Mouse (Mus musculus) adrenal gland, postnatal 36 days (tissue): ENCODE results near the gene Spag9. TPM values are rescaled to one million over a fixed set of nuclear protein-coding genes. Genes with fewer than 3 reads are reported as not detected.
A peak's percentile ranks its signal among the peaks of the same experiment; 100 is the strongest.

Source experiments
- DNase-seq, 2 experiments: peaks; one replicate each; pipeline ENCODE4 v3.0.0; 2021; ENCODE audit warnings: mixed read lengths in 1 of 2
- total RNA-seq, 2 experiments: library from RNA; stranded (reverse); gene quantifications; 2 replicates each; pipeline ENCODE4 v1.2.3; 2021

Spag9 gene
- total RNA-seq, 2 experiments from 2014 or later: 108 to 117 TPM

- DNase-seq: no peak
Measured at GRCm38 (mm10) chr11:94047288-94047687, 51.4 kb downstream of the Spag9 start.

DNA sequence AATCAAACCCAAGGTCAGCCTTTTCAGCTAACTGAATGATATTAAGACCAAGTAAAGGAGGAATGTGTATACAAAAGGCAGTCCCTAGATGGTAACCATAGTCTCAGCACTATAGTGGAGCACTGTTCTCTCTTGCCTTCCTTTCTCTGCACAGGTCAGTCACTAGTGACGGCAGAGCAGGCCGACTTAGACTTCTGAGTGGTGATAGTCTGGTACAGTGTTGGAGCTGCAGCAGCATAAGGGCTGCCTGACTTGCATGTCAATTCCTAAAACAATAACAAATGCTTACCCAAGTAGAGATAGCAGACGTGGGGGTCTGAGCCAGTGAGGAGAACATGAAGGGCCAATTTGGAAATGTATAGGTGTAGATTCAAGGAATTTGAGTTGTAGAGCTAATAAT lies 58.3 kb downstream of the Spag9 start:
- no peak for DNase-seq

GRCm38 (mm10) chr11:94054901-94055300 lies 59.0 kb downstream of the Spag9 start:
- no peak for DNase-seq

DNA sequence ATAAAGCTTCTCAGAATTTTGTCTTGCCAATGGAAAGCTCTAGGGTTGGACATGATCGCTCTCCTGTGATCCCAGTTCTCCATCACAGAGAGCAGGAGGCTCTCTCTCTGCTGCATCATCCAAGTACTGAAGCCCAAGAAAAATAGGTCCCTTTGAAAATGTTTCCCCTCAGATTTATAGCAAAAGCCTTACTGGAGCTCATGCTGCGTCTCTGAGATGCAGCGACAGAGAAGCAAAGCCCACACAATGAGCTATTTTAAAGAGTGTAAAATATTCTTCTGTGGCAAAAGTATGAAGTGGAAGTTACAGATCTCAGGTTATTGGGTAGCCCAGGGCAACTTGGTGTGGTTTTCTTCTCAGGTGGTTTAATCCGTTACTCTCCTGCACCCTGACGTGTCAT lies 68.0 kb downstream of the Spag9 start:
- no peak for DNase-seq

DNA sequence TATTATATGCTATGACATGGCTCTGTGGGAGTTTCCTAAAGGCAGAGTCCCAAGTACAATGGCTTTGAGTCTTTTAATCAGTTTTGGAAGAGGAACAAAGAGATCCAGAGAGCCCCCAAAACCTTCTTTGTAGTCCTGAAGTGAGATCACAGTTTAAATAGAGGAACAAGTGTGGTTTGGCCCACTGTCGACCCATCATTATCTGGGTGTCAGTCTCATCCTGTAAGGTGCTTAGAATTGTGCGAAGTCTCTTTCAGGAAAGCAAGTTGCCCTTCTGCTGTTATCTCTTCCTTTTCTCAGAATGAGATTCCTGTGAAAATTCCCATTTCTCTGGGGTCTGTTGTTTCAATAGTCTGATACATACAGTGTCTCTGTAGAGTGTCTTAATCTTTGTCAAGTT lies 74.6 kb downstream of the Spag9 start:
- DNase-seq: no peak

DNA sequence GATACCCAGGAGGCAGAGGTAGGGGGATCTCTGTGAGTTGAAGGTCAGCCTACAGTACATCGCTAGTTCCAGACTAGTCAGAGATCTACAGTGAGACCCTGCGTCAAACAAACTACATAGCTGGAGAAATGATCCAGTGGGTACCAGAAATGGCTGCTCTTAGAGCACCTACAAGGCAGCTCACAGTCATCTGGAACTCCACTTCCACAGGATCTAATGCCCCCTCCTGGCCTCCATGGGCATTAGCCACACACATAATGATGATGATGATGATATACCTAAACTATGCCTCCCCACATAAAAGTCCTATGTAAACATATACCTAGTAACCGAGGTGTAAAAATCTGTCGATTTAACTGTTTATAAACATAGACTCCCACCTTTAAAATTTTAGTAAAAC lies 77.4 kb downstream of the Spag9 start:
- DNase-seq: peak in 1 of 2 experiments; percentile 25

- DNase-seq: peak in 1 of 2 experiments; percentile 21
Measured at GRCm38 (mm10) chr11:94086966-94087365, 91.1 kb downstream of the Spag9 start.

DNA sequence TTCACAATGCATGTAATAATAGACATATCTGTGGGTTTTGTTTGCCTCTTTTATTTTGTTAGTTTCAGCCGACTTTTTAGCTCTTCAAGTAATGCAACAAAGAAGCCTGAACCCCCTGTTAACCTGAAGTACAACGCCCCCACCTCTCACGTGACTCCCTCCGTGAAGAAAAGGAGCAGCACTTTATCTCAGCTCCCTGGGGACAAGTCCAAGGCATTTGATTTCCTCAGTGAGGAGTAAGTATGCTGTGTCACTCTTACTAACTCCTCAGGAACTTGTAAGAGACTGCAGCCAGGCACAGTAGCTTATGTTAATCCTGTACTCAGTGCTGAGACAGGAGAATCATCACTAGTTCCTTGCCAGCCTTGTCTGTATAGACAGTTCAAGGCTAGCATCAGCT lies 94.6 kb downstream of the Spag9 start:
- DNase-seq: no peak

GRCm38 (mm10) chr11:94097489-94097888 lies 101.6 kb downstream of the Spag9 start:
- no peak for DNase-seq

GRCm38 (mm10) chr11:94098840-94099239 lies 102.9 kb downstream of the Spag9 start:
- DNase-seq: no peak

DNA sequence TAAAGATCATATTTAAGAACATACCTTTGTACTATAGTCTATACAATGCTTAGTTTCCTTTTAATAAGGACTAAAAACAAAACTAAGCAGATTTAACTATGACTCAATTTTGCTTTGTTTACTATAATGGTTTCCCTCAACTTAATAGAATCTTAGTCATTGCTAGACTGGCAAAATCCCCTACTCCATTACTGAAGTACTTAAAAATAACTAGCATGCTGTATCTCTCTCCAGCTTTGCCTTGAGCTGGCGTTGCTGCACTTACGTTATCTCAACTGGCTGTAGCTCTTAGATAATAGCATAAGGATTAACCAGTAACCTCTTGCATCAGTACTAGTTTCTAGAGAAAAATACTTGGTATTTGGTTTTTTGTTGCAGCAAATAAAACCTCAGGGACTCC lies 117.9 kb downstream of the Spag9 start:
- no peak for DNase-seq

DNA sequence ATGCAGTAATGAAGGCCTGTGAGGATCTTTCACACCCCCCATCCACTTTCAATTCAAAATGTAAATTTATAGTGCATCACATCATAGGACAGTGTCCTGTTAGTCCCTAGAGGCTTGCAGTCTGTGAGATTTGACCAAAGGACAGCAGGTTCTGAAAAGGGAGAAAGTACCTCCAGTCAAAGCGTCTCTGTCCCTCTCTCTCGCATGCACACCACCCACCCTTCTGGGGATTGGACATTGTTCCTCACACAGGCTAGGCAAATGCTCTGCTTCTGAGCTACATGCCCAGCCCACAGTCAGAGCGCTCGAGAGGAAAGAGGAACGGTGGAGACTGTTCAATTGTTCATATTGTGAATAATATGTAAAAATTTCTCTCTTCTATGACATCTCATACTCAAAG lies 119.5 kb downstream of the Spag9 start:
- DNase-seq: no peak

DNA sequence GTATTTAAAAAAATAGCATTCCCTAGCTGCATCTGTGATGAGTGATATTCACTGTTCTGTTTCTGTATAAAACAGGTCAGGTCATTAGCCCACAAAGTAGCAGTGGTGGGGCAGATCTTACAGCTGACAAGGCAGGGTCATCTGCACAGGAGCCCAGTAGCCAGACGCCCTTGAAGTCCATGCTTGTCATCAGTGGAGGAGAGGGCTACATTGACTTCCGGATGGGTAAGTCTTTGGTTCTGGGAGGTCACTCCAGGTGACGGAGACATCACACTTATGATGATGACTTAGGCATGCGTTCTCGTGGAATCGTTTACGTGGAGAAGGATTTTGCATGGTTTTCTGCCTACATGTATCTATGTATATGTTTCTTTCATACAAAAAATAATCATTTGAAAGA lies 120.8 kb downstream of the Spag9 start:
- no peak for DNase-seq

- DNase-seq: no peak
Measured at GRCm38 (mm10) chr11:94117836-94118235, 121.9 kb downstream of the Spag9 start.

DNA sequence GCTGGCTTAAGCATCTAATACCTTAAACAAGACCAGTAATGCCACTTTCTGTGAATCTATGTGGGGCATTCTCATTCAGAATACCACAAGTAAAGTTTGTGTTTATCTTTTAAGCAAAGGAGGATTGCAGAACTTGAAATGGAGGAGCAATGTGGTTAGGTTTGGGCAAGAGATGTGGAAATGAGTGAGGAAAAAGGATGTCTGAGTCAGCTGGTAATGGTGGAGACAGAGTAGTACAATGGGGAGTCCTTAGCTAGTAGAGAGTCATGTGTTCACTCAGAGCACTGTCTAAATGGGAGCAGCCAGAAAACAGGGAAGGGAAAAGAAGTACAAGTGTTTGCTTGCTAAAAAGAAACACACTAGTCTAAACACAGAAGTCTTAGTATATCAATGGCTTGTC lies 122.7 kb downstream of the Spag9 start:
- DNase-seq: no peak

DNA sequence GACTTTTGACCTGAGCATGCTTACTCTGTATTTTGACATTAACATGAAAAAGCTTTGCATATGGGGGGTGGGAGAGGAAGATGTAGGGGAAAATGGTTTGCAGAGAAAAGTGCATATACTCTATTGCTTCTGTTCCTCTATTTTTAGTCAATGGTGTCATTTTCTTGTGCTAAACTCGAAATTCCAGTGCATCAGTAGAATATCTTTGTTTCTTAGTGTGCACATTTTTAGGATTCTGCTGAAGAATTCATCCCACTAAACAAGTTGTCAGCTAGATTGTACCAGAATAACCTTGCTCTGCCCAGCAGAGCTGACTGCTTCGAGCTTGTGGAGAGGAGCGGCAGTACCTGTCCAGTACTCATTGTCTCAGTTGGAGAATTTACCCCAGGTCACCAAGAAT lies 124.8 kb downstream of the Spag9 start:
- no peak for DNase-seq

- peak in 1 of 2 experiments; percentile 28 for DNase-seq
Measured at GRCm38 (mm10) chr11:94121501-94121900, 125.6 kb downstream of the Spag9 start.

DNA sequence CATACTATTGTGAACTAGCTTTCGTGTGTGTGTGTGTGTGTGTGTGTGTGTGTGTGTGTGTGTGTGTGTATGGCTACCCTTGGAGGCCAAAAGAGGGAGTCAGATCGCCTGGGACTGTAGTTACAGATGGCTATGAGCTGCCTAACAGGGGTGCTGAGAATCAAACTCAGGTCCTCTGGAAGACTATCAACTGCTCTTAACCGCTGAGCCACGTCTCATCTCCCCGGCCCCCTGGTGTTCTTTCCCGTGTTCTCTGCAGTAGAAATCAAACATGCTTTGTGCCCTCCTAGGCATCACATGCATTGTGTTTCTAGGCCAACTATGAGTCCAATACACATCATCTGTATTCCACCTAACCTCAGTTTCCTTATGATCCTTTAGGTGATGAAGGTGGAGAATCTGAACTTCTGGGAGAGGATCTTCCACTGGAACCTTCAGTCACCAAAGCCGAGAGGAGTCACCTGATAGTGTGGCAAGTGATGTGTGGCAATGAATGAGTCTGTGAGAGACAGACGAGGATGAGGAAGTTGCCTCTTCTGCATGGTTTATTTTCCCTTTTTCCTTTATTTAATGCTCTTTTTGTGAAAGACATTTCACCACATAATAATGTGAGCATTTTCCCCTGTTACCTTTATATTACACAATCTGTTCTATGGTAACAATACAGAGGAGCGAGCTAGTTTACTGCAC lies 126.6 kb downstream of the Spag9 start:
- DNase-seq: no peak

DNA sequence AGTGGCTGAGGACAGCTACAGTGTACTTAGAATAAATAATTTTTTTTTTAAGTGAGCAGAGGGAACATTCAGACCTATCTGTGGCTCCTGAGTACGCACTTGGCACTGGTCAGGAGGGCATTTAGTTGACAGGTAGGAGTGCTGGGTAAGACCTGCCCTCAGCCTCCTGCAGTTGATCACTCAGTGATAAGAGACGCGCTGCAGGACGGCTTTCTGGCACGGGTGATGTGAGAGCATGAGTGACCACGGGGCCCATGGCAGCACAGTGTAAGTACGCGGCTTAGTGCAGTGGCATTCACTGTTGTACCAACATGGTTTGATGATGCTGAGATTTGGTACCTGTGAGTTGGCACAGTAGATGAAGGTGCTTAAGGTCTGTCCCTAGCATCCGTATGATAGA lies 130.8 kb downstream of the Spag9 start:
- no peak for DNase-seq

GRCm38 (mm10) chr11:94127966-94128365 lies 132.1 kb downstream of the Spag9 start:
- DNase-seq: peak; percentile 76 to 87

DNA sequence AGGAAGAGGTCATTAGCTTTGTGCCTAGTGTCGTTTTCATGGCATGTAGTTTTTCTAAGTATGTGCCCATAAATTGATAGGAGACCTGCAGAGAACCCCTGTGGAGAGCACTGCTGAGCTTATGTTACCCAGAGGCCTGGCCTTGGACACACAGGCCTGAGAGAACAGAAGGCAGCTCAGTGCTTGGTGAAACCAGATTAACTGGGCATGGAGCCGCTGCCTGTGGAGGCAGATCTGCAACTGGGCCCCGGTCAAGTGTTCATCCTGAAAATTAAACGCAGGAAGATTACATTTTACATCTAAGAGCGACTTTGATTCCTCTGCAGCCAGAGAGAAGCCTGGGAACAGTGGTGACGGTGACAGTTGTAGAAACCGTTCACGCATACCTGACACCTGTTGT lies 132.6 kb downstream of the Spag9 start:
- DNase-seq: no peak

GRCm38 (mm10) chr11:94129261-94130059 lies 133.6 kb downstream of the Spag9 start:
- peak; percentile 67 to 72 for DNase-seq
